Mouse (Mus musculus) G1E (cell line): ENCODE results near the gene Hdac4.

Source experiments
- CTCF ChIP-seq: IDR thresholded peaks from 2 replicates; pipeline ENCODE4 v1.5.1; 2012; ENCODE audit warnings: low read depth, low read length, inconsistent platforms, mixed read lengths
- GATA2 ChIP-seq: IDR thresholded peaks from 2 replicates; pipeline ENCODE4 v1.6.1; 2012; ENCODE audit warnings: low read depth, low read length, inconsistent platforms, borderline replicate concordance
- POLR2AphosphoS5 ChIP-seq: IDR thresholded peaks from 2 replicates; pipeline ENCODE4 v1.6.1; 2012; ENCODE audit warnings: low read depth, low read length, inconsistent platforms; ENCODE audit not compliant: insufficient replicate concordance
- TAL1 ChIP-seq: conservative IDR thresholded peaks from 2 replicates; pipeline ENCODE4 v1.6.1; 2012; ENCODE audit warnings: low read depth, low read length, inconsistent platforms, mixed read lengths

GRCm38 (mm10) chr1:91931786-91932185, 263.7 kb downstream of the Hdac4 start:
- TF ChIP-seq CTCF (no peak), GATA2 (no peak), TAL1 (no peak), POLR2AphosphoS5 (no peak)
